Mouse (Mus musculus) MEL (cell line): ENCODE data around the gene Sox5.

Source experiments
- GATA1 ChIP-seq: IDR thresholded peaks from 2 replicates; pipeline ENCODE4 v1.6.1; 2011; ENCODE audit warnings: low read depth, low read length, improper control_type of control experiment
- KAT2A ChIP-seq: conservative IDR thresholded peaks from 2 replicates; pipeline ENCODE4 v1.6.1; 2012; ENCODE audit warnings: low read depth, low read length, improper control_type of control experiment, inconsistent platforms
- MAFK ChIP-seq: IDR thresholded peaks from 2 replicates; pipeline ENCODE4 v1.6.1; 2011; ENCODE audit warnings: low read depth, mild to moderate bottlenecking, low read length, improper control_type of control experiment, borderline replicate concordance
- MAX ChIP-seq: IDR thresholded peaks from 2 replicates; pipeline ENCODE4 v1.6.1; 2011; ENCODE audit warnings: low read length, improper control_type of control experiment
- POLR2A ChIP-seq, 2 experiments: IDR thresholded peaks; 2 replicates each; pipeline ENCODE4 v1.6.1; 2011 to 2012; ENCODE audit warnings: low read length in 2 of 2, mild to moderate bottlenecking in 2 of 2, control low read depth in 1 of 2, improper control_type of control experiment in 1 of 2, low read depth in 1 of 2, moderate library complexity in 1 of 2; ENCODE audit not compliant: control insufficient read depth in 1 of 2, insufficient read depth in 1 of 2, poor library complexity in 1 of 2
- POLR2AphosphoS2 ChIP-seq: IDR thresholded peaks from 2 replicates; pipeline ENCODE4 v1.6.1; 2011; ENCODE audit warnings: low read length, improper control_type of control experiment

DNA sequence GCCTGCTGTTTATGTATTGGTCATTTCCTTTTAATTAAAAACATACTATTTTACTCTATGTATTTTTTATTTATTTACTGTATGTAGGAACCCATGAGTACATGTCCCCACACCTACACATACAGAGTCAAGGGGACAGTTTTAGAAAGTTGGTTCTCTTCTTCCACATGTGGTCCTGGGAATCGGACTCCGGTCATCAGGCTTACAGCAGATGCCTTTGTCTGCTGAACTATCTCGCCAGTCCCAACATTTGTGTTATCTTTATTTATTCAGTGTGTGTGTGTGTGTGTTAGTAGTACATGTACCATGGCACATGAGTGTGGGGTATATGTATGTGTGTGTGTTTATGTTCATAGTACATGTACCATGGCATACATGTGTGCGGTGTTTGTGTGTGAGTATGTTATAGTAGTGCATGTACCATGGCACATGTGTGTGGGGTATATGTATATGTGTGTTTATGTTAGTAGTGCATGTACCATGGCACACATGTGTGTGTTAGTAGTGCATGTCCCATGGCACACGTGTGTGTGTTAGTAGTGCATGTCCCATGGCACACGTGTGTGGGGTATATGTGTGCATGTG is 43.3 kb upstream of the Sox5 start:
- TF ChIP-seq GATA1 (no peak), MAX (no peak), POLR2AphosphoS2 (no peak), POLR2A (IDR thresholded peaks at IDR 0.05; ENCODE audit: control insufficient read depth in 1 of 2, insufficient read depth in 1 of 2, low read depth in 1 of 2, low read length in 2 of 2, poor library complexity in 1 of 2) (no peak), MAFK (no peak), KAT2A (no peak)
